Mouse (Mus musculus) limb, embryonic 13.5 days (tissue): Measurements from ENCODE around the gene Dnhd1. TPM values are rescaled to one million over a fixed set of nuclear protein-coding genes. Genes with fewer than 3 reads are reported as not detected.
"Not testable (repeated sequence)": the region's sequence is repeated elsewhere in the genome, so short reads cannot be mapped to it uniquely, and the experiment has no call there.

Experiments
- ATAC-seq: fragments of 200-750 bp; cut with Nextera tagmentation; 2 replicates; pipeline ENCODE4 v1.8.0; 2017; ENCODE audit warnings: low read depth, moderate number of reproducible peaks, moderate TSS enrichment; ENCODE audit not compliant: low FRiP score
- H3K27ac ChIP-seq: fragments of 300-500 bp; sonication (generic); 2 replicates; pipeline ENCODE4 v1.5.1; 2015; ENCODE audit warnings: inconsistent platforms, mild to moderate bottlenecking, moderate library complexity
- H3K27me3 ChIP-seq: fragments of 300-500 bp; sonication (generic); 2 replicates; pipeline ENCODE4 v1.6.1; 2015; ENCODE audit warnings: mild to moderate bottlenecking, inconsistent platforms
- H3K36me3 ChIP-seq: fragments of 300-500 bp; sonication (generic); 2 replicates; pipeline ENCODE4 v1.6.1; 2015; ENCODE audit warnings: inconsistent platforms, mild to moderate bottlenecking, moderate library complexity
- H3K4me1 ChIP-seq: fragments of 300-500 bp; sonication (generic); 2 replicates; pipeline ENCODE4 v1.6.1; 2015; ENCODE audit warnings: inconsistent platforms
- H3K4me2 ChIP-seq: fragments of 300-500 bp; sonication (generic); replicated peaks from 2 replicates; pipeline ENCODE4 v1.6.1; 2015; ENCODE audit warnings: inconsistent platforms, mild to moderate bottlenecking, moderate library complexity
- H3K4me3 ChIP-seq: fragments of 300-500 bp; sonication (generic); 2 replicates; pipeline ENCODE4 v1.5.1; 2015; ENCODE audit warnings: moderate library complexity, mild to moderate bottlenecking, inconsistent platforms
- H3K9ac ChIP-seq: fragments of 300-500 bp; sonication (generic); 2 replicates; pipeline ENCODE4 v1.6.1; 2015; ENCODE audit warnings: mild to moderate bottlenecking, inconsistent platforms
- H3K9me3 ChIP-seq: fragments of 300-500 bp; sonication (generic); 2 replicates; pipeline ENCODE4 v1.6.1; 2016; ENCODE audit warnings: inconsistent platforms
- WGBS: fragments of 180-500 bp; shearing (Covaris S2); methylation state at CpG from one replicate; pipeline ENCODE4 v1.1.7; 2015; 5-methylcytosine and 5-hydroxymethylcytosine counted together
- polyA plus RNA-seq: library from polyadenylated mRNA; unstranded; fragments of >200 nt; fragmentation: Nextera tagmentation; extraction: Ambion mirVana; gene quantifications from 2 replicates; pipeline ENCODE4 v1.2.1, GENCODE M21; 2015

Gene Dnhd1
- polyA plus RNA-seq, 1 experiment from 2014 or later = 1.7 TPM

GRCm38 (mm10) chr7:105735464-105735863 is 84.8 kb downstream of the Dnhd1 start:
- not testable (repeated sequence) for H3K27ac ChIP-seq, H3K9me3 ChIP-seq, ATAC-seq, H3K27me3 ChIP-seq
- Histone ChIP-seq H3K4me1 (peaks cover 31% of the 10 kb centered on the region), H3K36me3 (peaks cover 54% of the 10 kb centered on the region), H3K4me2 (peak overlapping the region; percentile 79), H3K4me3 (peak overlapping the region; percentile 77), H3K9ac (peak overlapping the region; percentile 92)
- WGBS = 58% methylated on average over 3 of the region's 4 CpGs

GRCm38 (mm10) chr7:105736264-105736901 is 85.8 kb downstream of the Dnhd1 start, which contains the start of gene Ilk:
TSS of gene Ilk (plus strand) at chr7:105736592.
- Histone ChIP-seq H3K9ac (peak within 1 kb of the TSS; percentile 92), H3K27me3 (no peaks in the 10 kb centered on the region), H3K4me2 (peak within 1 kb of the TSS; percentile 79), H3K27ac (peak within 1 kb of the TSS; percentile 83), H3K9me3 (no peaks in the 10 kb centered on the region), H3K4me1 (peaks cover 31% of the 10 kb centered on the region), H3K36me3 (peaks cover 54% of the 10 kb centered on the region), H3K4me3 (peak within 1 kb of the TSS; percentile 77)
- peak; percentile 97 for ATAC-seq
- under 1% methylated on average over 59 of the region's 62 CpGs for WGBS

- H3K27me3 ChIP-seq = no peaks in the 10 kb centered on the region
- under 1% methylated on average over 30 of the region's 30 CpGs for WGBS
- peaks cover 54% of the 10 kb centered on the region for H3K36me3 ChIP-seq
- peak within 1 kb of the TSS; percentile 79 for H3K4me2 ChIP-seq
- H3K9me3 ChIP-seq = no peaks in the 10 kb centered on the region
- H3K9ac ChIP-seq = peak within 1 kb of the TSS; percentile 92
- H3K4me1 ChIP-seq = peaks cover 31% of the 10 kb centered on the region
- H3K27ac ChIP-seq = peak within 1 kb of the TSS; percentile 83
- peak; percentile 9; the same call in 1 of the 2 replicates for ATAC-seq
- H3K4me3 ChIP-seq = peak within 1 kb of the TSS; percentile 77
These were observed 86.4 kb downstream of the Dnhd1 start, which contains the start of gene Rrp8 for GRCm38 (mm10) chr7:105736911-105737521. TSS of gene Rrp8 (minus strand) at chr7:105737385.

GRCm38 (mm10) chr7:105737648-105738047 is 87.0 kb downstream of the Dnhd1 start:
- Histone ChIP-seq H3K4me1 (peaks cover 31% of the 10 kb centered on the region), H3K4me2 (peak overlapping the region; percentile 79), H3K27ac (no peak overlapping the region), H3K27me3 (no peaks in the 10 kb centered on the region), H3K9me3 (no peaks in the 10 kb centered on the region), H3K36me3 (peaks cover 54% of the 10 kb centered on the region), H3K4me3 (peak overlapping the region; percentile 77), H3K9ac (peak overlapping the region; percentile 92)
- ATAC-seq = no peak
- 36% methylated on average over 3 of the region's 3 CpGs for WGBS

GRCm38 (mm10) chr7:105738286-105738685 is 87.7 kb downstream of the Dnhd1 start:
- Histone ChIP-seq H3K27me3 (no peaks in the 10 kb centered on the region), H3K9ac (peak overlapping the region; percentile 45; the same call in 1 of the 2 replicates), H3K4me3 (peak overlapping the region; percentile 77), H3K36me3 (peaks cover 53% of the 10 kb centered on the region), H3K9me3 (no peaks in the 10 kb centered on the region), H3K4me1 (peaks cover 35% of the 10 kb centered on the region), H3K4me2 (peak overlapping the region; percentile 79), H3K27ac (peak overlapping the region; percentile 81; the same call in 1 of the 2 replicates)
- ATAC-seq = no peak
- WGBS = 70% methylated on average over 2 of the region's 2 CpGs

GRCm38 (mm10) chr7:105738948-105739347 is 88.3 kb downstream of the Dnhd1 start:
- Histone ChIP-seq H3K4me1 (peaks cover 38% of the 10 kb centered on the region), H3K27ac (peak overlapping the region; percentile 81), H3K9me3 (no peaks in the 10 kb centered on the region), H3K9ac (peak overlapping the region; percentile 57), H3K36me3 (peaks cover 46% of the 10 kb centered on the region), H3K4me2 (peak overlapping the region; percentile 79), H3K4me3 (peak overlapping the region; percentile 77), H3K27me3 (no peaks in the 10 kb centered on the region)
- WGBS = 21% methylated on average over 3 of the region's 3 CpGs
- peak; percentile 54 for ATAC-seq

- ATAC-seq = no peak
- no peak overlapping the region for H3K9ac ChIP-seq
- WGBS = 88% methylated on average over 13 of the region's 13 CpGs
- no peaks in the 10 kb centered on the region for H3K27me3 ChIP-seq
- H3K4me3 ChIP-seq = no peak overlapping the region
- H3K9me3 ChIP-seq = no peaks in the 10 kb centered on the region
- no peak overlapping the region for H3K4me2 ChIP-seq
- H3K4me1 ChIP-seq = peaks cover 37% of the 10 kb centered on the region
- peaks cover 36% of the 10 kb centered on the region for H3K36me3 ChIP-seq
- H3K27ac ChIP-seq = no peak overlapping the region
These were observed 89.6 kb downstream of the Dnhd1 start for GRCm38 (mm10) chr7:105740089-105740795.

GRCm38 (mm10) chr7:105740851-105741250 is 90.2 kb downstream of the Dnhd1 start:
- no peak overlapping the region for H3K4me3 ChIP-seq
- no peaks in the 10 kb centered on the region for H3K27me3 ChIP-seq
- WGBS = 86% methylated on average over 6 of the region's 6 CpGs
- H3K4me1 ChIP-seq = peaks cover 36% of the 10 kb centered on the region
- no peaks in the 10 kb centered on the region for H3K9me3 ChIP-seq
- H3K4me2 ChIP-seq = no peak overlapping the region
- peaks cover 36% of the 10 kb centered on the region for H3K36me3 ChIP-seq
- no peak for ATAC-seq
- no peak overlapping the region for H3K27ac ChIP-seq
- H3K9ac ChIP-seq = no peak overlapping the region

- WGBS = 89% methylated on average over 9 of the region's 9 CpGs
- H3K27ac ChIP-seq = no peak overlapping the region
- no peak overlapping the region for H3K4me3 ChIP-seq
- H3K9me3 ChIP-seq = no peaks in the 10 kb centered on the region
- peaks cover 46% of the 10 kb centered on the region for H3K36me3 ChIP-seq
- no peak for ATAC-seq
- H3K4me1 ChIP-seq = peaks cover 36% of the 10 kb centered on the region
- H3K9ac ChIP-seq = no peak overlapping the region
- no peak overlapping the region for H3K4me2 ChIP-seq
- no peaks in the 10 kb centered on the region for H3K27me3 ChIP-seq
These were observed 91.4 kb downstream of the Dnhd1 start for GRCm38 (mm10) chr7:105741978-105742377.

- Histone ChIP-seq H3K36me3 (peaks cover 49% of the 10 kb centered on the region), H3K4me2 (peak overlapping the region; percentile 86), H3K4me1 (peaks cover 33% of the 10 kb centered on the region), H3K4me3 (peak overlapping the region; percentile 93)
- H3K9ac ChIP-seq, ATAC-seq, H3K27ac ChIP-seq, H3K9me3 ChIP-seq, H3K27me3 ChIP-seq: not testable (repeated sequence)
- 87% methylated on average over 7 of the region's 7 CpGs for WGBS
These were observed 92.0 kb downstream of the Dnhd1 start for GRCm38 (mm10) chr7:105742539-105743215.

- peak overlapping the region; percentile 93 for H3K4me3 ChIP-seq
- WGBS = 34% methylated on average over 20 of the region's 20 CpGs
- H3K9ac ChIP-seq = peak overlapping the region; percentile 92
- not testable (repeated sequence) for H3K9me3 ChIP-seq, H3K27me3 ChIP-seq, ATAC-seq, H3K27ac ChIP-seq
- peak overlapping the region; percentile 86 for H3K4me2 ChIP-seq
- H3K4me1 ChIP-seq = peaks cover 26% of the 10 kb centered on the region
- H3K36me3 ChIP-seq = peaks cover 54% of the 10 kb centered on the region
These were observed 92.8 kb downstream of the Dnhd1 start for GRCm38 (mm10) chr7:105743246-105743925.
